Mouse (Mus musculus): ENCODE results near the gene Bicc1.

Gene Bicc1

DNA sequence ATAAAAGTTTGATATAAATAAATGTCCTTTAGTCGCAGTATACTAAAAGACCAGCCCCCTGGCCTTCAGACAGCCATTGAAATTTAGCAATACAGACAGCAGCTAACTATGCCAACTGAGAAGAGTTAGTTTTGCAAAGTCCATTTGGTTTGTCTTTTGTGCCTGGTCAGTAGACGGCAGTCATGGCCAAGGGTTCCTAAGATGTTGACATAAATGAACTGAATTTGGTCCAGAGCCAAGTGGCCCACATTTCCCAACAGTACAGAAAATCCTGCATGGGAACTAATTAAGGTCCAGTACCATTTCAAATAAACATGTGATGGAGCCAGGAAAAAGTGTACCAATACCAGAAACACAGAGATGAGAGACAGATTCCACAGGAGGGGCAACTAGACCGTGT is 235.2 kb downstream of the Bicc1 start:
- TF ChIP-seq NANOG (IDR thresholded peaks at IDR 0.05; ENCODE audit: borderline replicate concordance, low read length) (no peak), CTCF (conservative IDR thresholded peaks at IDR 0.05; ENCODE audit: low read length) (no peak), POU5F1 (IDR thresholded peaks at IDR 0.05; ENCODE audit: borderline replicate concordance, low read length) (no peak)
- no peak overlapping the region for H3K4me3 ChIP-seq (replicated peaks; ENCODE audit: low read length)
- no peaks in the 10 kb centered on the region for H3K36me3 ChIP-seq (ENCODE audit: insufficient read depth, low read length)
- H3K27me3 ChIP-seq (ENCODE audit: insufficient read depth, low read length) = no peaks in the 10 kb centered on the region
- no peaks in the 10 kb centered on the region for H3K9me3 ChIP-seq (ENCODE audit: low read length)
- peaks cover 28% of the 10 kb centered on the region for H3K4me1 ChIP-seq (replicated peaks; ENCODE audit: low read depth, low read length)

DNA sequence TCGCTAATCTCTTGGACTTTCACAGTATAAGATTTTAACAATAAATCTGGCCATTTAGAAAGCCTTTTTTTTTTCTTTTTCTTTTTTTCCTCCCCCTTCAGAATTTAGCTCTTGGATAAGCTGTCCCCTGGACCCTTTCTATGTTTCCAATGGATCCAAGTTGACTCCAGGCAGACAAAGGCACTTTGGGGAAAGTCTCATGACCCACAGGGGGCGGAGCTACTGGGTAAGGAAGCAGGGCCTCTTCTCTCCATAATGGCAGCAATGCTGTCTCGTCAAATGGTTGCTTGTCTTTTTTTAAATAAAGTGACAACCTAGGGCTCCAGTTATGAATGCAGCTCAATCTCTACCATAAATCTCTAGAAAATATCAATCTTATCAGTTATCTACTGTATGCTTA is 235.6 kb downstream of the Bicc1 start:
- no peak for TF ChIP-seq CTCF (conservative IDR thresholded peaks at IDR 0.05; ENCODE audit: low read length)
- no peak for TF ChIP-seq NANOG (IDR thresholded peaks at IDR 0.05; ENCODE audit: borderline replicate concordance, low read length)
- TF ChIP-seq POU5F1 (IDR thresholded peaks at IDR 0.05; ENCODE audit: borderline replicate concordance, low read length) = no peak
- Histone ChIP-seq H3K9me3 (ENCODE audit: low read length) (no peaks in the 10 kb centered on the region), H3K36me3 (ENCODE audit: insufficient read depth, low read length) (no peaks in the 10 kb centered on the region), H3K27me3 (ENCODE audit: insufficient read depth, low read length) (no peaks in the 10 kb centered on the region), H3K4me1 (replicated peaks; ENCODE audit: low read depth, low read length) (peaks cover 25% of the 10 kb centered on the region), H3K4me3 (replicated peaks; ENCODE audit: low read length) (no peak overlapping the region)

DNA sequence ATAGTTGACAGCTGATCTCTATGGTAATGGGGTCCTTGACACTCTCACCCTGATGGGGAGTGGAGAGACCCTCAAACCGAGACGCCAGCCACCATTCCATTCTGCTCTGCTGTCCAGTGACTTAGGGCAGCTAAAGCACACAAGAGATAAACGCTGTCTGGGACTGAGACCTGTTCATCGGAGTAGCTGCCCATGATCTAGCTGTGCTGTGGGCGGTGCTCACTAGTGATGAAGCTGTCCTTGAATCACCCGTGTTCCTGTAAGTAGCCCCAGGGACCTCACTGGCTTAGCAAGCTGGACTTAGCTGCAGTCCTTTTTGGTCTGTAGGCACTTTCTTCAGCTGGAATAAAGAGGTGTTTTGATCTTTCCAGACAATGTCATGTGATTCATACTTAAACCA is 238.0 kb downstream of the Bicc1 start:
- TF ChIP-seq POU5F1 (IDR thresholded peaks at IDR 0.05; ENCODE audit: borderline replicate concordance, low read length) = no peak
- TF ChIP-seq NANOG (IDR thresholded peaks at IDR 0.05; ENCODE audit: borderline replicate concordance, low read length) = no peak
- no peak for TF ChIP-seq CTCF (conservative IDR thresholded peaks at IDR 0.05; ENCODE audit: low read length)
- Histone ChIP-seq H3K9me3 (ENCODE audit: low read length) (no peaks in the 10 kb centered on the region; the same call in 1 of the 2 replicates), H3K27me3 (ENCODE audit: insufficient read depth, low read length) (no peaks in the 10 kb centered on the region), H3K4me1 (replicated peaks; ENCODE audit: low read depth, low read length) (peaks cover 25% of the 10 kb centered on the region), H3K36me3 (ENCODE audit: insufficient read depth, low read length) (no peaks in the 10 kb centered on the region), H3K4me3 (replicated peaks; ENCODE audit: low read length) (no peak overlapping the region)

DNA sequence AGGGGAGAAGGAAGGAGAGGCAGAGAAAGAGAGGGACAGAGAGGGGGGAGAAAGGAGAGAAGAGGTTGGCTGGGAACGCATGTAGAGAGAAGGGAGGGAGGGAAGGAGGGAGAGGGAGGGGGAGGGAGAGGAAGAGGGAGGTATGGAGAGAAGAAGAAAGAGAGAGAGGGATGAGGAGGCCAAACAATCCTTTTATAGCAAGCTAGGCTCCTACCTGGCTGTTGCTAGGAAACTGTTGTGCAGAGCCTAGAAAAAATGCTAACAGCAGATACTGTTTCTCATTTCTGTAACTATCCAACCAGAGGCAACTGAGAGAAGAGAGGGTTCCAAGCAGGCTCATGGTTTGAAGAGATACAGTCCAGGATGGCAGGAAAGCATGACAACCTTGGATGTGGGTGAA is 239.6 kb downstream of the Bicc1 start:
- H3K27me3 ChIP-seq (ENCODE audit: insufficient read depth, low read length) = no peaks in the 10 kb centered on the region
- no peak for TF ChIP-seq POU5F1 (IDR thresholded peaks at IDR 0.05; ENCODE audit: borderline replicate concordance, low read length)
- no peak for TF ChIP-seq NANOG (IDR thresholded peaks at IDR 0.05; ENCODE audit: borderline replicate concordance, low read length)
- TF ChIP-seq CTCF (conservative IDR thresholded peaks at IDR 0.05; ENCODE audit: low read length) = no peak
- no peak overlapping the region for H3K4me3 ChIP-seq (replicated peaks; ENCODE audit: low read length)
- no peaks in the 10 kb centered on the region; the same call in 1 of the 2 replicates for H3K9me3 ChIP-seq (ENCODE audit: low read length)
- H3K36me3 ChIP-seq (ENCODE audit: insufficient read depth, low read length) = no peaks in the 10 kb centered on the region
- peaks cover 19% of the 10 kb centered on the region for H3K4me1 ChIP-seq (replicated peaks; ENCODE audit: low read depth, low read length)

DNA sequence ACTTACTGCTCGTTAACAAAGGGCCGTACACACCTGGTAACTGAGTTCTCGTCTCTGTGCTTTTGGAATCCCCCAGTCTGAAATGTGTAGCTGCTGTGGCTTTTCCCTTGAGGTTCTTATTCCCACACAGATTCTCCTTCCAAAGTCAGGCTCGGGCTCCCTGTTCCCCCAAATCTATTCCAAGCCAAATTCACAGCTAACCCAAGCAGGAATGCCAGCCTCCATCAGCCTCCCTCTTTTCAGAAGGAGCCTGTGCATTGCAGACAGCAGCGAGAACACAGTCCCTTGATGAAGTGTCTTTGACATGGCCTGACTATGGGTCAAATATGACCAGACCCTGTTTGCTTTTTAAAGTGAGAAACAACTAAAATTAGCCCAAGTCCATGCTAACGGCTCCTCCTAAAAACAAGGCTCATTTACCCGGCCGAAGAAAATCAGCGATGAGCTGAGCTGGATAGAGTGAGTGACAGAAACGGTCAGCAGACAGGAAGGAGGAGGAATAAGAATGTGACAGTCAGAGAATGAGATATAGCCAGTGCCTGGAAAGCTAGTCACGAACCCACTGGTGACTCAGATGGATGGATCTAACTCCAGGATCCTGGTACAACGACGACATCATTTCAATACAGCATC is 240.4 kb downstream of the Bicc1 start:
- no peaks in the 10 kb centered on the region; the same call in 1 of the 2 replicates for H3K9me3 ChIP-seq (ENCODE audit: low read length)
- no peak for TF ChIP-seq CTCF (conservative IDR thresholded peaks at IDR 0.05; ENCODE audit: low read length)
- no peak for TF ChIP-seq NANOG (IDR thresholded peaks at IDR 0.05; ENCODE audit: borderline replicate concordance, low read length)
- no peak for TF ChIP-seq POU5F1 (IDR thresholded peaks at IDR 0.05; ENCODE audit: borderline replicate concordance, low read length)
- peaks cover 14% of the 10 kb centered on the region for H3K4me1 ChIP-seq (replicated peaks; ENCODE audit: low read depth, low read length)
- no peaks in the 10 kb centered on the region for H3K36me3 ChIP-seq (ENCODE audit: insufficient read depth, low read length)
- no peak overlapping the region for H3K4me3 ChIP-seq (replicated peaks; ENCODE audit: low read length)
- H3K27me3 ChIP-seq (ENCODE audit: insufficient read depth, low read length) = no peaks in the 10 kb centered on the region

DNA sequence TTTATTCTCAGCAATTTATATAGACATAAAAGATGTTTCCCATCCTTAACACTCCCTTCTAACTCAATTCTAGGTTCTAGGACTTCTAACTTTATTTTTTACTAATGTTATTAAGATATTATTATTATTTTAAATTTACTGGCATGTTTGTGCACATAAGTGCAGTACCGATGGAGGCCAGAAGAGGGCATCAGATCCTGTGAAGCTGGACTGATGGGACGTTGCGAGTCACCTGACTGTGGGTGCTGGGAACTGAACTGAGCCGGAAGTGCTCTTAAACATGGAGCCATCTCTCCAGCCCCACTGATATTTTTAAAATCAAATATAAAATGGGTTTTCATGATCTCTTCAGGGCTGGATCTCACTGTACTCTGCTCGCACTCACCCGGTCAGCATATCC is 242.8 kb downstream of the Bicc1 start:
- no peak overlapping the region for H3K4me3 ChIP-seq (replicated peaks; ENCODE audit: low read length)
- no peaks in the 10 kb centered on the region; the same call in 1 of the 2 replicates for H3K9me3 ChIP-seq (ENCODE audit: low read length)
- TF ChIP-seq POU5F1 (IDR thresholded peaks at IDR 0.05; ENCODE audit: borderline replicate concordance, low read length) (no peak), CTCF (conservative IDR thresholded peaks at IDR 0.05; ENCODE audit: low read length) (peak; percentile 60)
- no peaks in the 10 kb centered on the region for H3K27me3 ChIP-seq (ENCODE audit: insufficient read depth, low read length)
- no peaks in the 10 kb centered on the region for H3K36me3 ChIP-seq (ENCODE audit: insufficient read depth, low read length)
- no peaks in the 10 kb centered on the region for H3K4me1 ChIP-seq (replicated peaks; ENCODE audit: low read depth, low read length)

DNA sequence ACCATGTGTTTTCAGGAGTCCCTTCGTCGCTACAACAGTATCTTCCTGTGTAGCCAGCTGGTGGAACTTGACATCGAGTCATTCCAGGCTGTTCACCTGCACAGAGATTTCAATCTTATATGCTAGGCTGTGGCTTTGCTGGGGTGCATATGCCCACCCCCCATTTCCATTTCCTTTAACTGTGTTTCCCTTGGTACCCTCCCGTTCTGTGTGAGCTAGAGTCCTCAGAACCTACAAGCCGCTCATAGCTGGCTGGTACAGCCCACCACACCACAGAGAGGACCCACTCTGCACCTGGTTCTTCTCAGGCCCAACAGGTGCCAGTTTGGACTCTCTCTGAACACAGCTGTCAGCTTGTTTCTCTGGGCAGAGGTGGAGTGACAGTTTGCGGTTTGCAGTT is 244.4 kb downstream of the Bicc1 start:
- Histone ChIP-seq H3K36me3 (ENCODE audit: insufficient read depth, low read length) (no peaks in the 10 kb centered on the region), H3K4me3 (replicated peaks; ENCODE audit: low read length) (no peak overlapping the region), H3K4me1 (replicated peaks; ENCODE audit: low read depth, low read length) (no peaks in the 10 kb centered on the region), H3K27me3 (ENCODE audit: insufficient read depth, low read length) (no peaks in the 10 kb centered on the region), H3K9me3 (ENCODE audit: low read length) (no peaks in the 10 kb centered on the region; the same call in 1 of the 2 replicates)
- TF ChIP-seq POU5F1 (IDR thresholded peaks at IDR 0.05; ENCODE audit: borderline replicate concordance, low read length) (no peak), NANOG (IDR thresholded peaks at IDR 0.05; ENCODE audit: borderline replicate concordance, low read length) (no peak), CTCF (conservative IDR thresholded peaks at IDR 0.05; ENCODE audit: low read length) (no peak)

DNA sequence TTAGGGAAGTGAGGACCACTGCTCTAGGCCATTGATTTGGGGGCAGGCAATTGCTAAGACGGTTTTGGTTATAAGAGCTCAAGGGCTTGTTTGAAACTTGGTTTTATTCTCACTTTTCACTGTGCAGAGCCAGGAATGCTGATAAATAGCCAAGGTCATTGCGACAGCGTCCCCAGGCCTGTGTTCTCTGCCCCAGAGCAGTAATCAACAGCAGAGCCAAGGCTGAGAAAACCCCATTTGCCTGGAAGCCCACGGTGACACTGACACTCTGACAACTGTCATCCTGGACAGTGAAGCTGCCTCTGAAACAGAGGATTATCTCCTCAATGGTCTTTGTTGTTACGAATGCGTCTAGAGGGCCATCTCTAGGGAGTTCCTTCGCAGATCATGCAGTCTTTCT is 255.6 kb downstream of the Bicc1 start:
- H3K4me3 ChIP-seq (replicated peaks; ENCODE audit: low read length) = no peak overlapping the region
- H3K27me3 ChIP-seq (ENCODE audit: insufficient read depth, low read length) = no peaks in the 10 kb centered on the region
- H3K36me3 ChIP-seq (ENCODE audit: insufficient read depth, low read length) = no peaks in the 10 kb centered on the region
- peaks cover 7% of the 10 kb centered on the region; the same call in 1 of the 2 replicates for H3K9me3 ChIP-seq (ENCODE audit: low read length)
- no peak for TF ChIP-seq POU5F1 (IDR thresholded peaks at IDR 0.05; ENCODE audit: borderline replicate concordance, low read length)
- TF ChIP-seq CTCF (conservative IDR thresholded peaks at IDR 0.05; ENCODE audit: low read length) = no peak
- no peak for TF ChIP-seq NANOG (IDR thresholded peaks at IDR 0.05; ENCODE audit: borderline replicate concordance, low read length)
- no peaks in the 10 kb centered on the region for H3K4me1 ChIP-seq (replicated peaks; ENCODE audit: low read depth, low read length)

All from E14TG2a.4 (cell line).